Mouse (Mus musculus): Measurements from ENCODE around the gene Zfhx2. TPM values are rescaled to one million over a fixed set of nuclear protein-coding genes. Genes with fewer than 3 reads are reported as not detected.

The Zfhx2 gene
- polyA plus RNA-seq, 1 experiment, result not detected

DNA sequence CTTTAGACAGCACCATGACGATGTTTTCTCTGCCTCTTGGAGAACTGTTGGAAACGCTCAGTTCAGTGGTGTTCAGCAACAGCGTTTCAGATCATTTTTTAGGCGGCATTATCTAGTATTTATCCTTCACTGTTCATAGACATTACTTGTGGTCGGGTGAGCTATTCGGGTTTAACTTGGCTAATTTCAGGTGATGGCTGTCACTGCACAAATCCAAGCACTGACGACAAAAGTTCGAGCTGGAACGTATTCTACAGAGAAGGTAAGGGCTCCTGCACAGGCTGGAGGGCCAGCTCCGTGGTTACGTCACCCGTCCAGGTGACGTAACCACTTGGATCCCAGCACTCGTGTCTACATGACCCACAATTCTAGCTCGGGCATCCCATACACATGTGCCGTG lies 75.2 kb downstream of the Zfhx2 start:
- H3K4me1 ChIP-seq (ENCODE audit: control insufficient read depth, insufficient read depth, low read length), result peaks cover 5% of the 10 kb centered on the region; the same call in 1 of the 2 replicates
- H3K27ac ChIP-seq (ENCODE audit: insufficient read depth, low read depth, low read length), result no peak overlapping the region
- H3K4me3 ChIP-seq (ENCODE audit: insufficient read depth, low read depth, low read length), result no peak overlapping the region
- 91% methylated on average over 16 of the region's 16 CpGs for WGBS
- TF ChIP-seq CTCF (IDR thresholded peaks at IDR 0.05; ENCODE audit: insufficient read depth, low read depth, low read length) (no peak), POLR2A (IDR thresholded peaks at IDR 0.05; ENCODE audit: insufficient read depth, low read depth, low read length) (no peak)

DNA sequence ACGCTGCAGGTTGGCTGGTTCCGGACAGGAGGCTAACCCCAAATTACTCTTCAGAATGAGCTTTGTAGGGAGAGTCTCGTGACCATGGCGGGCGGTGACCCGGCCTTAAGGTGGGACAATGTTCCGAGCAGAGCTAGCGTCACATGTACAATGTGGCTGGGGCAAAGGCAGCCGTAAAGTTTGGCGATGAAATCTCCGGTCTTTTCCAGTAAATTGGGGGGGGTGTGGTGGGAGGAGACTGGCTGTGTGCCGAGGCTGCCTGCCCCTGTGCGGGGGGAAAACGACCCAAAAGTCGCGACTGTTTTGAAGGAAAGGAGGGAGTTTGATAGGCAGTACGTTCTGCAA lies 76.4 kb downstream of the Zfhx2 start:
- peak overlapping the region; percentile 71; the same call in 1 of the 2 replicates for H3K27ac ChIP-seq (ENCODE audit: insufficient read depth, low read depth, low read length)
- H3K4me3 ChIP-seq (ENCODE audit: insufficient read depth, low read depth, low read length), result peak overlapping the region; percentile 95
- 0% methylated on average over 17 of the region's 17 CpGs for WGBS
- 0 out of 2 replicates have a peak, but pooled peaks have one; percentile 11 for TF ChIP-seq CTCF (IDR thresholded peaks at IDR 0.05; ENCODE audit: insufficient read depth, low read depth, low read length)
- TF ChIP-seq POLR2A (IDR thresholded peaks at IDR 0.05; ENCODE audit: insufficient read depth, low read depth, low read length), result no peak
- peaks cover 5% of the 10 kb centered on the region; the same call in 1 of the 2 replicates for H3K4me1 ChIP-seq (ENCODE audit: control insufficient read depth, insufficient read depth, low read length)

GRCm38 (mm10) chr14:55014991-55015766 lies 76.9 kb downstream of the Zfhx2 start, which contains the start of gene Ngdn:
Gene Ngdn (plus strand): TSS chr14:55015454.
- TF ChIP-seq POLR2A (IDR thresholded peaks at IDR 0.05; ENCODE audit: insufficient read depth, low read depth, low read length), result peak; percentile 55
- peak; percentile 82 for TF ChIP-seq CTCF (IDR thresholded peaks at IDR 0.05; ENCODE audit: insufficient read depth, low read depth, low read length)
- H3K4me1 ChIP-seq (ENCODE audit: control insufficient read depth, insufficient read depth, low read length), result peaks cover 5% of the 10 kb centered on the region; the same call in 1 of the 2 replicates
- under 1% methylated on average over 36 of the region's 36 CpGs for WGBS

DNA sequence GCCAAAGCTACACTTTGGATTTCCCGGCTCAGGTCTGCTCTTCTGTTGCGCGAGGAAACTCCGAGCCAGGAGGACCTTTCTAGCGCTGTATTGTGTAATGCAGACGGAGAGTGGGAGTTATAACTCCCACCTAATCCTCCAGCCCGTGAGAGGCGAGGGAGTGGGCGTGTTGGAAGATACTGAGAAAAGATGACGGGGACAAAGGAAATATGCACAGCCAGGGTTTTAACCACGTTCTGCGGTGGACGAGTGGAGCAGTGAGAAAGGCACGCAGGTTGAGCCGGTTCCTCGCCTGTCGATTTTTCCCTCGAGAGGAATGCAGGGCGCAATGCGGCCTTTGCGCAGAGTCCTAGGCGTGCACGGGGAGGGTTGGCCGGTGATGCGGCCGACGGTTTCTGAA lies 77.5 kb downstream of the Zfhx2 start:
- H3K27ac ChIP-seq (ENCODE audit: insufficient read depth, low read depth, low read length), result peak overlapping the region; percentile 94
- H3K4me3 ChIP-seq (ENCODE audit: insufficient read depth, low read depth, low read length), result peak overlapping the region; percentile 57
- H3K4me1 ChIP-seq (ENCODE audit: control insufficient read depth, insufficient read depth, low read length), result peaks cover 5% of the 10 kb centered on the region; the same call in 1 of the 2 replicates
- TF ChIP-seq POLR2A (IDR thresholded peaks at IDR 0.05; ENCODE audit: insufficient read depth, low read depth, low read length) (no peak; the same call in 1 of the 2 replicates), CTCF (IDR thresholded peaks at IDR 0.05; ENCODE audit: insufficient read depth, low read depth, low read length) (no peak)
- under 1% methylated on average over 27 of the region's 27 CpGs for WGBS

More at GRCm38 (mm10) chr14:55014991-55015766, 76.9 kb downstream of the Zfhx2 start, which contains the start of gene Ngdn:
- H3K27ac ChIP-seq (ENCODE audit: insufficient read depth, low read depth, low read length), result peak within 1 kb of the TSS; percentile 94
- H3K4me3 ChIP-seq (ENCODE audit: insufficient read depth, low read depth, low read length), result peak within 1 kb of the TSS; percentile 95

DNA sequence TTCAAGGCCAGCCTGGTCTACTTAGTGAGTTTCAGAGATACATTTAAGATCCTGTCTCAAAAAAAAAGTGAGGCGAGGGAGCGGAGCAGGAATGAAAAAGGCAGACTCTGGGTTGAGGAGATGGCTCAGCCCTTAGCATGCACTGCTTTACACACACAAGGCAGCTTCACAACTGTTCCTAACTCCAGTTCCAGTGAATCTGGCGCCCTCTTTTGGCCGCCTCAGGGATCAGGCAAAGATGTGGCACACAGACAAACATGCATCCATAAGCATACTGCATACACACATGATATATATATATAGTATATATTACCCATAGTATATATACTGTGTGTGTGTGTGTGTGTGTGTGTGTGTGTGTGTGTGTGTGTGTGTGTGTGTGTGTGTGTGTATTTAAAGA lies 81.0 kb downstream of the Zfhx2 start:
- Histone ChIP-seq H3K4me3 (ENCODE audit: insufficient read depth, low read depth, low read length) (no peak overlapping the region), H3K4me1 (ENCODE audit: control insufficient read depth, insufficient read depth, low read length) (peaks cover 5% of the 10 kb centered on the region; the same call in 1 of the 2 replicates), H3K27ac (ENCODE audit: insufficient read depth, low read depth, low read length) (no peak overlapping the region)
- 62% methylated on average over 4 of the region's 4 CpGs for WGBS
- TF ChIP-seq CTCF (IDR thresholded peaks at IDR 0.05; ENCODE audit: insufficient read depth, low read depth, low read length) (no peak), POLR2A (IDR thresholded peaks at IDR 0.05; ENCODE audit: insufficient read depth, low read depth, low read length) (no peak)

Other genes with a start within 250 kb of the Zfhx2 start
- gene Homez, start 221.4 kb downstream of the Zfhx2 start, polyA plus RNA-seq (2012; ENCODE audit: insufficient read depth, insufficient read length, low replicate concordance, missing spikeins), result not detected in 2 replicates
- not detected in 2 replicates for gene Ppp1r3e, start 214.8 kb downstream of the Zfhx2 start, polyA plus RNA-seq (2012; ENCODE audit: insufficient read depth, insufficient read length, low replicate concordance, missing spikeins)
- 145 TPM in 1 of 2 replicates, not detected in the other for gene Bcl2l2, start 208.9 kb downstream of the Zfhx2 start, polyA plus RNA-seq (2012; ENCODE audit: insufficient read depth, insufficient read length, low replicate concordance, missing spikeins)
- gene Gm20521, start 208.9 kb downstream of the Zfhx2 start, polyA plus RNA-seq (2012; ENCODE audit: insufficient read depth, insufficient read length, low replicate concordance, missing spikeins), result not detected in 2 replicates
- gene Pabpn1, start 199.8 kb downstream of the Zfhx2 start, polyA plus RNA-seq (2012; ENCODE audit: insufficient read depth, insufficient read length, low replicate concordance, missing spikeins), result not detected in 2 replicates
- 220 TPM in 1 of 2 replicates, not detected in the other for gene Slc22a17, start 179.2 kb downstream of the Zfhx2 start, polyA plus RNA-seq (2012; ENCODE audit: insufficient read depth, insufficient read length, low replicate concordance, missing spikeins)
- not detected in 2 replicates for gene Efs, start 166.2 kb downstream of the Zfhx2 start, polyA plus RNA-seq (2012; ENCODE audit: insufficient read depth, insufficient read length, low replicate concordance, missing spikeins)
- gene Il25, start 159.6 kb downstream of the Zfhx2 start, polyA plus RNA-seq (2012; ENCODE audit: insufficient read depth, insufficient read length, low replicate concordance, missing spikeins), result not detected in 2 replicates
- gene Cmtm5, start 156.1 kb downstream of the Zfhx2 start, polyA plus RNA-seq (2012; ENCODE audit: insufficient read depth, insufficient read length, low replicate concordance, missing spikeins), result not detected in 2 replicates
- gene Myh6, start 125.4 kb downstream of the Zfhx2 start, polyA plus RNA-seq (2012; ENCODE audit: insufficient read depth, insufficient read length, low replicate concordance, missing spikeins), result not detected in 2 replicates
- not detected in 2 replicates for gene Gm17428, start 115.4 kb downstream of the Zfhx2 start, polyA plus RNA-seq (2012; ENCODE audit: insufficient read depth, insufficient read length, low replicate concordance, missing spikeins)
- gene Myh7, start 97.7 kb downstream of the Zfhx2 start, polyA plus RNA-seq (2012; ENCODE audit: insufficient read depth, insufficient read length, low replicate concordance, missing spikeins), result not detected in 2 replicates
- gene Ngdn, start 76.9 kb downstream of the Zfhx2 start, polyA plus RNA-seq (2012; ENCODE audit: insufficient read depth, insufficient read length, low replicate concordance, missing spikeins), result not detected in 2 replicates
- gene Thtpa, start 2.5 kb upstream of the Zfhx2 start, polyA plus RNA-seq (2012; ENCODE audit: insufficient read depth, insufficient read length, low replicate concordance, missing spikeins), result not detected in 2 replicates
- not detected in 2 replicates for gene Ap1g2, start 14.3 kb upstream of the Zfhx2 start, polyA plus RNA-seq (2012; ENCODE audit: insufficient read depth, insufficient read length, low replicate concordance, missing spikeins)
- not detected in 2 replicates for gene Jph4, start 24.6 kb upstream of the Zfhx2 start, polyA plus RNA-seq (2012; ENCODE audit: insufficient read depth, insufficient read length, low replicate concordance, missing spikeins)
- gene Dhrs2, start 129.7 kb upstream of the Zfhx2 start, polyA plus RNA-seq (2012; ENCODE audit: insufficient read depth, insufficient read length, low replicate concordance, missing spikeins), result not detected in 2 replicates

Measured in olfactory bulb, adult 2 months (tissue).